Mouse (Mus musculus) neural tube, embryonic 12.5 days (tissue): ENCODE results near the gene Rcan3. TPM values are rescaled to one million over a fixed set of nuclear protein-coding genes. Genes with fewer than 3 reads are reported as not detected.

Source experiments
- ATAC-seq: fragments of 200-750 bp; cut with Nextera tagmentation; 2 replicates; pipeline ENCODE4 v1.8.0; 2017; ENCODE audit warnings: low read depth, mild to moderate bottlenecking, moderate TSS enrichment, moderate library complexity; ENCODE audit not compliant: low FRiP score
- H3K27ac ChIP-seq: fragments of 300-500 bp; sonication (generic); 2 replicates; pipeline ENCODE4 v1.5.1; 2016
- H3K27me3 ChIP-seq: fragments of 300-500 bp; sonication (generic); replicated peaks from 2 replicates; pipeline ENCODE4 v1.6.1; 2016; ENCODE audit warnings: mild to moderate bottlenecking
- H3K36me3 ChIP-seq: fragments of 300-500 bp; sonication (generic); 2 replicates; pipeline ENCODE4 v1.6.1; 2016; ENCODE audit warnings: mild to moderate bottlenecking
- H3K4me1 ChIP-seq: fragments of 300-500 bp; sonication (generic); 2 replicates; pipeline ENCODE4 v1.6.1; 2016
- H3K4me2 ChIP-seq: fragments of 300-500 bp; sonication (generic); replicated peaks from 2 replicates; pipeline ENCODE4 v1.6.1; 2016; ENCODE audit warnings: mild to moderate bottlenecking
- H3K4me3 ChIP-seq: fragments of 300-500 bp; sonication (generic); 2 replicates; pipeline ENCODE4 v1.5.1; 2016
- H3K9ac ChIP-seq: fragments of 300-500 bp; sonication (generic); 2 replicates; pipeline ENCODE4 v1.6.1; 2016; ENCODE audit warnings: mild to moderate bottlenecking
- H3K9me3 ChIP-seq: fragments of 300-500 bp; sonication (generic); 2 replicates; pipeline ENCODE4 v1.6.1; 2016; ENCODE audit warnings: mild to moderate bottlenecking
- WGBS: fragments of 180-500 bp; shearing (Covaris S2); methylation state at CpG from one replicate; pipeline ENCODE4 v1.1.7; 2016; 5-methylcytosine and 5-hydroxymethylcytosine counted together
- polyA plus RNA-seq: library from polyadenylated mRNA; unstranded; fragments of >200 nt; fragmentation: Nextera tagmentation; extraction: Ambion mirVana; gene quantifications from 2 replicates; pipeline ENCODE4 v1.2.1, GENCODE M21; 2016

Gene Rcan3
- polyA plus RNA-seq, 1 experiment from 2014 or later: 21.7 TPM

GRCm38 (mm10) chr4:135434395-135434789 lies 739 bp upstream of the Rcan3 start:
- WGBS: 26% methylated on average over 11 of the region's 11 CpGs
- Histone ChIP-seq H3K9me3 (no peaks in the 10 kb centered on the region), H3K9ac (peak overlapping the region; percentile 78), H3K4me3 (peak overlapping the region; percentile 77), H3K27ac (no peak overlapping the region), H3K4me2 (peak overlapping the region; percentile 68), H3K36me3 (no peaks in the 10 kb centered on the region), H3K27me3 (no peaks in the 10 kb centered on the region), H3K4me1 (peaks cover 10% of the 10 kb centered on the region)
- 0 out of 2 replicates have a peak, but pooled peaks have one; percentile 6 for ATAC-seq

- Histone ChIP-seq H3K36me3 (no peaks in the 10 kb centered on the region), H3K27ac (no peak overlapping the region; the same call in 1 of the 2 replicates), H3K27me3 (no peaks in the 10 kb centered on the region), H3K4me1 (peaks cover 10% of the 10 kb centered on the region), H3K9ac (peak overlapping the region; percentile 78), H3K4me2 (peak overlapping the region; percentile 68), H3K4me3 (peak overlapping the region; percentile 77), H3K9me3 (no peaks in the 10 kb centered on the region)
- 7% methylated on average over 10 of the region's 10 CpGs for WGBS
- peak; percentile 19; the same call in 1 of the 2 replicates for ATAC-seq
These were observed 589 bp downstream of the Rcan3 start for GRCm38 (mm10) chr4:135433086-135433442.

- 83% methylated on average over 8 of the region's 8 CpGs for WGBS
- no peak overlapping the region for H3K9ac ChIP-seq
- no peak overlapping the region for H3K4me2 ChIP-seq
- H3K27ac ChIP-seq: no peak overlapping the region
- no peak overlapping the region for H3K4me3 ChIP-seq
- H3K4me1 ChIP-seq: peaks cover 10% of the 10 kb centered on the region
- no peaks in the 10 kb centered on the region; the same call in 1 of the 2 replicates for H3K36me3 ChIP-seq
- H3K27me3 ChIP-seq: no peaks in the 10 kb centered on the region
- no peak for ATAC-seq
- no peaks in the 10 kb centered on the region for H3K9me3 ChIP-seq
These were observed 3.5 kb downstream of the Rcan3 start for GRCm38 (mm10) chr4:135429990-135430760.

- Histone ChIP-seq H3K4me2 (no peak overlapping the region), H3K27me3 (no peaks in the 10 kb centered on the region), H3K36me3 (peaks cover 4% of the 10 kb centered on the region; the same call in 1 of the 2 replicates), H3K9ac (no peak overlapping the region), H3K4me1 (peaks cover 6% of the 10 kb centered on the region), H3K4me3 (no peak overlapping the region), H3K9me3 (no peaks in the 10 kb centered on the region), H3K27ac (no peak overlapping the region)
- WGBS: 87% methylated on average over 4 of the region's 4 CpGs
- no peak for ATAC-seq
These were observed 4.3 kb downstream of the Rcan3 start for GRCm38 (mm10) chr4:135429383-135429782.

- Histone ChIP-seq H3K27me3 (no peaks in the 10 kb centered on the region), H3K4me1 (no peaks in the 10 kb centered on the region), H3K9me3 (no peaks in the 10 kb centered on the region), H3K27ac (no peak overlapping the region), H3K9ac (no peak overlapping the region), H3K36me3 (peaks cover 7% of the 10 kb centered on the region), H3K4me3 (no peak overlapping the region), H3K4me2 (no peak overlapping the region)
- no peak for ATAC-seq
- 92% methylated on average over 7 of the region's 7 CpGs for WGBS
These were observed 7.1 kb downstream of the Rcan3 start for GRCm38 (mm10) chr4:135426587-135426986.

- 87% methylated on average over 9 of the region's 9 CpGs for WGBS
- ATAC-seq: no peak
These were observed 8.0 kb downstream of the Rcan3 start for GRCm38 (mm10) chr4:135425625-135426024.

GRCm38 (mm10) chr4:135420961-135421360 lies 12.7 kb downstream of the Rcan3 start:
- no peak overlapping the region for H3K9ac ChIP-seq
- WGBS: 95% methylated on average over 13 of the region's 13 CpGs
- H3K36me3 ChIP-seq: peaks cover 36% of the 10 kb centered on the region
- no peaks in the 10 kb centered on the region for H3K27me3 ChIP-seq
- no peak for ATAC-seq
- H3K9me3 ChIP-seq: no peaks in the 10 kb centered on the region
- H3K4me3 ChIP-seq: no peak overlapping the region
- H3K4me1 ChIP-seq: no peaks in the 10 kb centered on the region
- H3K4me2 ChIP-seq: no peak overlapping the region
- H3K27ac ChIP-seq: no peak overlapping the region

More at GRCm38 (mm10) chr4:135425625-135426024, 8.0 kb downstream of the Rcan3 start:
- Histone ChIP-seq H3K4me3 (no peak overlapping the region), H3K4me1 (no peaks in the 10 kb centered on the region), H3K4me2 (no peak overlapping the region), H3K9ac (no peak overlapping the region), H3K9me3 (no peaks in the 10 kb centered on the region), H3K36me3 (peaks cover 7% of the 10 kb centered on the region), H3K27ac (no peak overlapping the region), H3K27me3 (no peaks in the 10 kb centered on the region)

- H3K4me3 ChIP-seq: no peak overlapping the region
- peaks cover 39% of the 10 kb centered on the region for H3K36me3 ChIP-seq
- WGBS: 88% methylated on average over 11 of the region's 11 CpGs
- H3K9me3 ChIP-seq: no peaks in the 10 kb centered on the region
- H3K4me1 ChIP-seq: no peaks in the 10 kb centered on the region
- no peak overlapping the region for H3K9ac ChIP-seq
- no peak overlapping the region for H3K27ac ChIP-seq
- H3K27me3 ChIP-seq: no peaks in the 10 kb centered on the region
- ATAC-seq: no peak
- H3K4me2 ChIP-seq: no peak overlapping the region
These were observed 13.2 kb downstream of the Rcan3 start for GRCm38 (mm10) chr4:135420416-135420815.

GRCm38 (mm10) chr4:135419996-135420395 lies 13.7 kb downstream of the Rcan3 start:
- Histone ChIP-seq H3K9me3 (no peaks in the 10 kb centered on the region), H3K9ac (no peak overlapping the region), H3K36me3 (peaks cover 42% of the 10 kb centered on the region), H3K27ac (no peak overlapping the region), H3K4me2 (no peak overlapping the region), H3K4me1 (no peaks in the 10 kb centered on the region), H3K4me3 (no peak overlapping the region), H3K27me3 (no peaks in the 10 kb centered on the region)
- WGBS: 89% methylated on average over 21 of the region's 21 CpGs
- no peak for ATAC-seq

- Histone ChIP-seq H3K9me3 (no peaks in the 10 kb centered on the region), H3K4me2 (no peak overlapping the region), H3K4me1 (no peaks in the 10 kb centered on the region), H3K4me3 (no peak overlapping the region), H3K27ac (no peak overlapping the region), H3K9ac (no peak overlapping the region), H3K36me3 (peaks cover 37% of the 10 kb centered on the region), H3K27me3 (no peaks in the 10 kb centered on the region)
- no peak for ATAC-seq
- WGBS: 92% methylated on average over 21 of the region's 21 CpGs
These were observed 17.3 kb downstream of the Rcan3 start for GRCm38 (mm10) chr4:135416367-135416766.

GRCm38 (mm10) chr4:135413491-135413890 lies 20.2 kb downstream of the Rcan3 start:
- no peak for ATAC-seq
- H3K4me1 ChIP-seq: no peaks in the 10 kb centered on the region
- H3K27ac ChIP-seq: no peak overlapping the region
- no peak overlapping the region for H3K4me2 ChIP-seq
- H3K9me3 ChIP-seq: no peaks in the 10 kb centered on the region
- H3K4me3 ChIP-seq: no peak overlapping the region
- H3K9ac ChIP-seq: no peak overlapping the region
- 83% methylated on average over 8 of the region's 8 CpGs for WGBS
- H3K27me3 ChIP-seq: no peaks in the 10 kb centered on the region
- peaks cover 24% of the 10 kb centered on the region for H3K36me3 ChIP-seq

GRCm38 (mm10) chr4:135411633-135412032 lies 22.0 kb downstream of the Rcan3 start:
- no peaks in the 10 kb centered on the region for H3K4me1 ChIP-seq
- peaks cover 16% of the 10 kb centered on the region for H3K36me3 ChIP-seq
- no peak overlapping the region for H3K4me3 ChIP-seq
- no peaks in the 10 kb centered on the region for H3K9me3 ChIP-seq
- no peak for ATAC-seq
- no peaks in the 10 kb centered on the region for H3K27me3 ChIP-seq
- H3K9ac ChIP-seq: no peak overlapping the region
- no peak overlapping the region for H3K4me2 ChIP-seq
- H3K27ac ChIP-seq: no peak overlapping the region
- WGBS: 43% methylated on average over 4 of the region's 4 CpGs

- Histone ChIP-seq H3K4me3 (no peak overlapping the region), H3K4me1 (no peaks in the 10 kb centered on the region), H3K36me3 (peaks cover 3% of the 10 kb centered on the region; the same call in 1 of the 2 replicates), H3K27ac (no peak overlapping the region), H3K27me3 (no peaks in the 10 kb centered on the region), H3K9me3 (no peaks in the 10 kb centered on the region), H3K4me2 (no peak overlapping the region), H3K9ac (no peak overlapping the region)
- ATAC-seq: no peak
- 71% methylated on average over 5 of the region's 5 CpGs for WGBS
These were observed 27.5 kb downstream of the Rcan3 start for GRCm38 (mm10) chr4:135406180-135406579.
